Mouse (Mus musculus): ENCODE data around the gene Mapk8ip3. TPM values are rescaled to one million over a fixed set of nuclear protein-coding genes. Genes with fewer than 3 reads are reported as not detected.
A peak's percentile ranks its signal among the peaks of the same experiment; 100 is the strongest.
"Not testable (repeated sequence)": the region's sequence is repeated elsewhere in the genome, so short reads cannot be mapped to it uniquely, and the experiment has no call there.

Mapk8ip3 gene
- polyA plus RNA-seq (2014; fragmentation: Nextera tagmentation; extraction: Ambion mirVana), result 47.8 and 57.5 TPM in 2 replicates

DNA sequence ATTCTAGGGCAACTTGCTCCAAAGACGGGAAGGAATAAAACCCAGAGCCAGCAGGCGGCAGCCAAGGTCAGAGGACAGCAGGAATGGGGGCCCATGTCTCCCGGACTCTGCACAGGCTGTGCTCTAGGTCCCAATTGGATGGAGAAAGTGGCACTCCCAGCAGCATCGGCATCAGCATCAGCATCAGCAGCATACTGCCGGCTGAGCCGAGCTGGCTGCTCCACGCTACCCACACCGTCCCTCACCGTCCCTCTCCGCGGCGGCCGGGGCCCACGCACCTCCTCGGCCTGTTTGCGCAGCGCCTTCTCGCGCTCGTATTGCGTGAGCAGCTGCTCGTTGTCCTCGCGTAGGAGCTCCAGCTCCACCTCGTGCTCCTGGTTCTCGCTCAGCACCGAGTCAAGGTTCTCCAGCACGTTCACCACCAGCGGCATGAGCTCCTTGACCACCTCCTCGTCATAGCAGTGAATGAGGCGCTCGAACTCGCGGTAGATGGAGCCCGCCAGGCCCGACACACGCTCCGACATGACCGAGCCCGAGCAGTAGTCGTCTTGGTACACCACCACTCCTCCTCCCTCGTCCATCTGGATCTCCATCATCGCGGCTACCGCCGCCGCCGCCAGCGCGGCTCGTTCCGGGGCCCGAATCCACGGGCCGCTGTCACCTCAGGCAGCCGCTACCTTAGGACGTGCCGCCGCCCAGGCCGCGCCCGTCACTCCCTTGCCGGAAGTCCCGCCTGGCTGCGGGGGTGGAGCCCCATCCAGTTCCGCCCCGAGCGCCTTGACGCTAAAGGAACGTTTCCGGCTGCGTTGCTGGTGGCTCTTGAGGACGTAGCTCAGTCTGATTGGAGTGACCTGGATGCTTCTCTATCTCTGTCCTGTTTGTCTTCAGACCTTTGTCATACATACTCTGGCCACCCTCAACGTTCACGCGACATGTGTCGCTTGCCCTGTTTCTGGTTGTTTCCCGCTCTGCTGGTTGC is at the start of gene Mapk8ip3:
Gene Mapk8ip3, minus strand, starts transcription at position 719 of the 979 bp plus-strand sequence.
- peak; percentile 96 for ATAC-seq (ENCODE audit: insufficient read depth, low FRiP score, low TSS enrichment)

DNA sequence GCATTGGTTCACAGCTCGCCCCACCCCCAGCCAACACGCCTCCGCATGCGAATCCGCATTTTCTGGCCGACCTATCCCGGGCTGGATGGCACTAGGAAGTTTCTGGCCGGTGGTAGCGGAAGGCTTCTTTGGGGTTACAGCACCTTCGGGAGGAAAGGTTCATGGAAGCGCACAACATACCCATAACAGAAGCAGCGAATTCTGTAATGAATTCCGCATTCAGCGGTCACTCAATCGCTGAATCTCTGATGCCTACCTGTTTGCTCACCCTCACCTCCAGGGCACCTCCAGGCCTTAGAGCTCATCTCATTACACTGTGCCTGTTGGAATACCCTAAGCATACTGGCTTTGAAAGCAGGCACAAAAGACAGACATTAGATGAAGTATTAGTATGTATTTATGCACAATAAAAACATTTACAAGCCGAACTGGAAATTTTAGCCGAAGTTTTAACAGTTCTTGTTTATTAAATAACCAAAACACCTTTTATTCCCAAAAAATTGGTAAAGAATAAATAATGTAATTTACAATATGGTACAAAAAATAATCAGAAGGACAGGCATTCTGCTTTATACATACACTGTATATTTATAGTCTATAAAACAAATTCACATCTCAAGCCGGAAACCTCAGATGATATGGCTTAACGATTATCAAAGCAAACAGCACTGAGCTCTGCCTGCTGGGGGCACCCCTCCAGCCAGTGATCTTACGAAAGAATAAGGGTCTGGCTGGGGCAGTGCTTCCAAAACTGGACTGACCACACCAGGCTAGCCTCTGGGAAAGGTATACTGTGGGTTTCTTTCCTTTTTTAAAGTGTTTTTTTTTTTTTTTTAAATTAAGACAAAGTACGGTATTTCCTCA is 24.3 kb upstream of the Mapk8ip3 start:
- peak; percentile 51 for ATAC-seq (ENCODE audit: insufficient read depth, low FRiP score, low TSS enrichment)
- DNase-seq (ENCODE audit: low spot score), result no peak
- Histone ChIP-seq H3K4me1 (ENCODE audit: control insufficient read depth, insufficient read depth, low read length) (peaks cover 12% of the 10 kb centered on the region), H3K9ac (ENCODE audit: low read length) (no peak overlapping the region; the same call in 1 of the 2 replicates), H3K27ac (ENCODE audit: low read depth, low read length) (no peak overlapping the region), H3K4me2 (ENCODE audit: low read depth) (peak overlapping the region; percentile 49), H3K36me3 (ENCODE audit: control insufficient read depth, insufficient read depth, low read length) (peaks cover 20% of the 10 kb centered on the region), H3K9me3 (ENCODE audit: control insufficient read depth, low read length) (no peaks in the 10 kb centered on the region), H3K4me3 (ENCODE audit: low read depth, low read length) (peak overlapping the region; percentile 50), H3K27me3 (ENCODE audit: control insufficient read depth, insufficient read depth, low read length) (no peaks in the 10 kb centered on the region)
- 18% methylated on average over 21 of the region's 21 CpGs for WGBS

More for the DNA sequence above, at the start of gene Mapk8ip3:
- Histone ChIP-seq H3K9me3 (ENCODE audit: control insufficient read depth, low read length) (no peaks in the 10 kb centered on the region), H3K4me2 (ENCODE audit: low read depth) (peak within 1 kb of the TSS; percentile 78), H3K27me3 (ENCODE audit: control insufficient read depth, insufficient read depth, low read length) (no peaks in the 10 kb centered on the region), H3K9ac (ENCODE audit: low read length) (peak within 1 kb of the TSS; percentile 87), H3K27ac (ENCODE audit: low read depth, low read length) (peak within 1 kb of the TSS; percentile 61; the same call in 1 of the 2 replicates), H3K4me1 (ENCODE audit: control insufficient read depth, insufficient read depth, low read length) (peaks cover 12% of the 10 kb centered on the region), H3K4me3 (ENCODE audit: low read depth, low read length) (peak within 1 kb of the TSS; percentile 97), H3K36me3 (ENCODE audit: control insufficient read depth, insufficient read depth, low read length) (no peaks in the 10 kb centered on the region)
- peak; percentile 94 for DNase-seq (ENCODE audit: low spot score)
- under 1% methylated on average over 78 of the region's 78 CpGs for WGBS

DNA sequence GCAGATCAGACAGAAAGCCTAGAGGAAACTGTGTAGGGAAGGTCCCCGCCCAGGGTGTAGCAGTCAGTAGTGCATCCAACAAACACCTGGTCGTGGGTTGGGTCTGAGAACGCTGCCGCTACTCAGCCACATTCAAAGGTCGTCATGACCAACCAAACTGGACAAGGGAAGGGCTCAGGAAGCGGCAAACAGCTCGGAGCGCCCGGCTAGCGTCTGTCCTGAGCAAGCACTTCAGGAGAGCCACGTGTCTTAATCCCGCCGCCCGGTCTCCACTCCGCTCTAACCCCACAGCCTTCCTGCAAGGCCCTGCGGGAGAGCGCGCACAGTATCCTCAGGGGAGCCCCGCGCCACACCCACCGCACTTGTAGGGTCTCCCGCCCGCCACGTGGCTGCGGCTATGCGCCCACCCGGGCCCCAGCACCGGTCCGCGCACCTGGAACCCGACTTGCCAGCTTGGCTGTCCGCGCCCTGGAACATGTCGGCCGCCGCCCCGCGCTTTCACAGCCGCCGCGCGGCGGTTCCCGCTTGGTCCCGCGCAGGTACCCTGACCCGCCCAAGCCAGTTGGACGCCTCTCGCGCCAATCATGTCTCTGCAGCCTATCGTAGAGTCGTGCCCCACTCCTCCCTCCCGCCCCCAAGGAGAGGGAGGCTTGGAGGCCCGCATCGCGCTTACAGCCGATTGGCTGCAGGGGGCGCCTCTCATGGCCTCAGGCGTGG is 23.5 kb upstream of the Mapk8ip3 start, which contains the start of gene Jpt2:
Gene Jpt2, minus strand, starts transcription at position 555 of the 717 bp plus-strand sequence.
- peak within 1 kb of the TSS; percentile 50 for H3K4me3 ChIP-seq (ENCODE audit: low read depth, low read length)
- ATAC-seq (ENCODE audit: insufficient read depth, low FRiP score, low TSS enrichment) (peak; percentile 100), DNase-seq (ENCODE audit: low spot score) (peak; percentile 99)
- no peaks in the 10 kb centered on the region for H3K27me3 ChIP-seq (ENCODE audit: control insufficient read depth, insufficient read depth, low read length)
- peaks cover 25% of the 10 kb centered on the region for H3K36me3 ChIP-seq (ENCODE audit: control insufficient read depth, insufficient read depth, low read length)
- peak within 1 kb of the TSS; percentile 73 for H3K9ac ChIP-seq (ENCODE audit: low read length)
- WGBS, result under 1% methylated on average over 59 of the region's 59 CpGs
- peaks cover 12% of the 10 kb centered on the region for H3K4me1 ChIP-seq (ENCODE audit: control insufficient read depth, insufficient read depth, low read length)
- peak within 1 kb of the TSS; percentile 9; the same call in 1 of the 2 replicates for H3K27ac ChIP-seq (ENCODE audit: low read depth, low read length)
- H3K9me3 ChIP-seq (ENCODE audit: control insufficient read depth, low read length), result no peaks in the 10 kb centered on the region
- H3K4me2 ChIP-seq (ENCODE audit: low read depth), result peak within 1 kb of the TSS; percentile 70

DNA sequence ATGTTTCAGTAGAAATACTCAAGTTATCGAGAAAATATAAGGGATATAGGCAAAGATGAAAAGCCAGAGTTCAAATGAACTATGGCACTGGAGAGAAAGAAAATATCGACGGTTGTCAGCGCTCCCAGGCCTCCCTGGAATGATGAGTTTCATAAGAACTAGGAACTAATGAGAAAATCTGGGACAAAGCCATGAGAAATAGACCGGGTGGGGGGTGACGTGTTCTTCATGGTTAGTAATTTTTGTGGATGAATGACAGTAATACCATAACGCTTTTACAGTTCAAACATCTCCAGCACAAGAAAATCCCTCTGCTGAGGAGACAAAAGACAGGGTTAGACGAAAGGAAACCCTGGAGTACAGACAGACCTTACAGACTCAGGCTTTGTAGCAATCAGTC is 22.6 kb upstream of the Mapk8ip3 start:
- no peak overlapping the region for H3K27ac ChIP-seq (ENCODE audit: low read depth, low read length)
- H3K4me2 ChIP-seq (ENCODE audit: low read depth), result peak overlapping the region; percentile 70
- H3K4me1 ChIP-seq (ENCODE audit: control insufficient read depth, insufficient read depth, low read length), result peaks cover 12% of the 10 kb centered on the region
- no peaks in the 10 kb centered on the region for H3K9me3 ChIP-seq (ENCODE audit: control insufficient read depth, low read length)
- H3K4me3 ChIP-seq (ENCODE audit: low read depth, low read length), result peak overlapping the region; percentile 50
- peak overlapping the region; percentile 73 for H3K9ac ChIP-seq (ENCODE audit: low read length)
- peaks cover 23% of the 10 kb centered on the region for H3K36me3 ChIP-seq (ENCODE audit: control insufficient read depth, insufficient read depth, low read length)
- 45% methylated on average over 8 of the region's 8 CpGs for WGBS
- H3K27me3 ChIP-seq (ENCODE audit: control insufficient read depth, insufficient read depth, low read length), result no peaks in the 10 kb centered on the region
- ATAC-seq (ENCODE audit: insufficient read depth, low FRiP score, low TSS enrichment) (no peak), DNase-seq (ENCODE audit: low spot score) (no peak)

DNA sequence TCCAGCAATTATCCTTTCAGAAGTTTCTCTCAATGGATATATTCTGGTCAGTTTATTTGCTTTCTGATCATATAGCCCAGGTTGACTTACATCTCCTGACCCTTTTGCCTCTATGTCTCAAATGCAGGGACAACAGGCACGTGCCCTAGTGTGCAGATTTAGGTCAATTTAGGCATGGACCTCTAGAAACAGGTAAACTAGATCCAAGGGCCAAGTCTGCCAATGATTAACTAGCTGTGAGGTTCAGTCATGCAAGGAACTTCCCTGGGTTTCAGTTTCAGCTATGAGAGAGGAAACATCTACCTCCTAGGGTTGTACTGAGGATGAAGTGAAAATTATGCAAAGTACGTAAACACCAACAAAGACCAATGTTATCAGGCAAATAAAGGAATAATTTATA is 16.5 kb upstream of the Mapk8ip3 start:
- no peaks in the 10 kb centered on the region for H3K9me3 ChIP-seq (ENCODE audit: control insufficient read depth, low read length)
- H3K4me1 ChIP-seq (ENCODE audit: control insufficient read depth, insufficient read depth, low read length), result no peaks in the 10 kb centered on the region
- no peak for ATAC-seq (ENCODE audit: insufficient read depth, low FRiP score, low TSS enrichment)
- H3K27ac ChIP-seq (ENCODE audit: low read depth, low read length), result no peak overlapping the region
- WGBS, result 94% methylated on average over 2 of the region's 2 CpGs
- no peak overlapping the region for H3K4me3 ChIP-seq (ENCODE audit: low read depth, low read length)
- DNase-seq (ENCODE audit: low spot score), result no peak
- no peaks in the 10 kb centered on the region for H3K27me3 ChIP-seq (ENCODE audit: control insufficient read depth, insufficient read depth, low read length)
- H3K9ac ChIP-seq (ENCODE audit: low read length), result no peak overlapping the region
- H3K36me3 ChIP-seq (ENCODE audit: control insufficient read depth, insufficient read depth, low read length), result peaks cover 19% of the 10 kb centered on the region
- H3K4me2 ChIP-seq (ENCODE audit: low read depth), result no peak overlapping the region

DNA sequence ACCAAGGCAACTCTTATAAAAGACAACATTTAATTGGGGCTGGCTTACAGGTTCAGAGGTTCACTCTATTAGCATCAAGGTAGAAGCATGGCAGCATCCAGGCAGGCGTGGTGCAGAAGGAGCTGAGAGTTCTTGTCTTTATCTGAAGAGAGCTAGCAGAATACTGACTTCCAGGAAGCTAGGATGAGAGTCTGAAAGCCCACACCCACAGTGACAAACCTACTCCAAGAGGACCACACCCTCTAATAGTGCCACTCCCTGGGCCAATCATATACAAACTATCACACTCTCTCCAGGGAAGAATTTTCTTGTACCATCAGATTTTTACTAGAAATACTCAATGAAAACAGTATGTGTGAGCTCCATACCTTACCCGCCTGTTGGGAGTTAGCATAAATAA is 13.9 kb upstream of the Mapk8ip3 start:
- Histone ChIP-seq H3K27ac (ENCODE audit: low read depth, low read length) (no peak overlapping the region), H3K4me3 (ENCODE audit: low read depth, low read length) (no peak overlapping the region), H3K27me3 (ENCODE audit: control insufficient read depth, insufficient read depth, low read length) (no peaks in the 10 kb centered on the region), H3K9me3 (ENCODE audit: control insufficient read depth, low read length) (no peaks in the 10 kb centered on the region), H3K9ac (ENCODE audit: low read length) (no peak overlapping the region), H3K4me1 (ENCODE audit: control insufficient read depth, insufficient read depth, low read length) (no peaks in the 10 kb centered on the region), H3K4me2 (ENCODE audit: low read depth) (no peak overlapping the region), H3K36me3 (ENCODE audit: control insufficient read depth, insufficient read depth, low read length) (peaks cover 28% of the 10 kb centered on the region)
- no peak for ATAC-seq (ENCODE audit: insufficient read depth, low FRiP score, low TSS enrichment)
- DNase-seq (ENCODE audit: low spot score), result no peak
- WGBS, result 95% methylated on average over 2 of the region's 2 CpGs

DNA sequence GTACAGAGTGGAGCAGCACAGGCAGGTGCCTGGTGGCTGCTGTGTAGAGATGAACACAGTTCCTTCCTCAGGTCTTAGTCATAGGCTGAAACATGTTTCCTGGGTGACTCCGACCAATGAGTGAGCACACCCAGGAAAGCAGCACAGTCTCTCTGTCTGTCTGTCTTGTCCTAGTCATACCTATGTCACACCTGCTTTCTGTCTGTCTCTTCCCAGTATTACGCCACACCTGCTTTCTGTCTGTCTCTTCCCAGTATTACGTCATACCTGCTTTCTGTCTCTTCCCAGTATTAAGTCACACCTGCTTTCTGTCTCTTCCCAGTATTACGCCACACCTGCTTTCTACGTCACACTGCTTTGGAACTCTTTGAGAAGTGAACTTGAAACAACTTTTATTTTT is 11.4 kb upstream of the Mapk8ip3 start:
- DNase-seq (ENCODE audit: low spot score) (no peak), ATAC-seq (ENCODE audit: insufficient read depth, low FRiP score, low TSS enrichment) (no peak)
- WGBS, result 94% methylated on average over 5 of the region's 5 CpGs
- Histone ChIP-seq H3K27ac (ENCODE audit: low read depth, low read length) (no peak overlapping the region), H3K36me3 (ENCODE audit: control insufficient read depth, insufficient read depth, low read length) (peaks cover 20% of the 10 kb centered on the region), H3K27me3 (ENCODE audit: control insufficient read depth, insufficient read depth, low read length) (no peaks in the 10 kb centered on the region), H3K4me2 (ENCODE audit: low read depth) (no peak overlapping the region), H3K9ac (ENCODE audit: low read length) (no peak overlapping the region), H3K4me1 (ENCODE audit: control insufficient read depth, insufficient read depth, low read length) (no peaks in the 10 kb centered on the region), H3K9me3 (ENCODE audit: control insufficient read depth, low read length) (no peaks in the 10 kb centered on the region), H3K4me3 (ENCODE audit: low read depth, low read length) (no peak overlapping the region)

DNA sequence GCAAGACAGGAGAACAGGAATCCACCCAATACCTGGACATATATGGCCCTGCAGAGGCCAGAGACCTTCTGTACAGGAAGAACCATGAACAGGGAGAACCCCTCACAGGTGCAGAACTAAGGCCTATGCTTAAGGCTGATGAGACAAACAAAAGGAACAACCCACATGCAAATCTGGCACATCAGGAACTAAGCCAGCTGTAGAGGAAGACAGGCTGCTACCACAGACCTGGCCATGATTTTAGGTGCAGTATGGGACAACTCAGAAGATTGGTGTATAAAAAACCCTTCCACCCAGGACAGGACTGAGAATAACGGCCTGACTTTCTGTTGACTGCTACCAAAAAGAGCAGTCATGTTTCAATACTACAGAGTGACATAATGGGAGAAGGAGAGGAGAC is 6.8 kb upstream of the Mapk8ip3 start:
- peaks cover 16% of the 10 kb centered on the region for H3K36me3 ChIP-seq (ENCODE audit: control insufficient read depth, insufficient read depth, low read length)
- not testable (repeated sequence) for H3K9ac ChIP-seq (ENCODE audit: low read length)
- WGBS, result 97% methylated on average over 1 of the region's 1 CpGs

More for the DNA sequence above, 6.8 kb upstream of the Mapk8ip3 start:
- H3K4me1 ChIP-seq (ENCODE audit: control insufficient read depth, insufficient read depth, low read length); H3K4me3 ChIP-seq (ENCODE audit: low read depth, low read length); DNase-seq (ENCODE audit: low spot score); H3K27me3 ChIP-seq (ENCODE audit: control insufficient read depth, insufficient read depth, low read length); H3K4me2 ChIP-seq (ENCODE audit: low read depth); H3K27ac ChIP-seq (ENCODE audit: low read depth, low read length); H3K9me3 ChIP-seq (ENCODE audit: control insufficient read depth, low read length); ATAC-seq (ENCODE audit: insufficient read depth, low FRiP score, low TSS enrichment): not testable (repeated sequence)

Data from neural tube, embryonic 11.5 days (tissue).